Mouse (Mus musculus): ENCODE results near the gene Gm29666.

Gm29666 gene

GRCm38 (mm10) chr15:84919938-84920337 lies at the start of gene Gm29666:
Gene Gm29666, minus strand, starts transcription at chr15:84920038.
- DNase-seq (ENCODE audit: low read depth, low spot score): no peak

GRCm38 (mm10) chr15:84968534-84968933 lies 48.7 kb upstream of the Gm29666 start:
- DNase-seq (ENCODE audit: low read depth, low spot score): no peak

- DNase-seq (ENCODE audit: low read depth, low spot score): peak; percentile 36
Observed at GRCm38 (mm10) chr15:84965575-84966360, 45.9 kb upstream of the Gm29666 start.

- DNase-seq (ENCODE audit: low read depth, low spot score): no peak
Observed at GRCm38 (mm10) chr15:84964771-84965170, 44.9 kb upstream of the Gm29666 start.

- DNase-seq (ENCODE audit: low read depth, low spot score): no peak
Observed at GRCm38 (mm10) chr15:84962518-84962917, 42.7 kb upstream of the Gm29666 start.

- DNase-seq (ENCODE audit: low read depth, low spot score): no peak
Observed at GRCm38 (mm10) chr15:84960692-84961091, 40.9 kb upstream of the Gm29666 start.

- no peak for DNase-seq (ENCODE audit: low read depth, low spot score)
Observed at GRCm38 (mm10) chr15:84959891-84960290, 40.1 kb upstream of the Gm29666 start.

GRCm38 (mm10) chr15:84958331-84958730 lies 38.5 kb upstream of the Gm29666 start:
- no peak for DNase-seq (ENCODE audit: low read depth, low spot score)

- no peak for DNase-seq (ENCODE audit: low read depth, low spot score)
Observed at GRCm38 (mm10) chr15:84957851-84958250, 38.0 kb upstream of the Gm29666 start.

- DNase-seq (ENCODE audit: low read depth, low spot score): no peak
Observed at GRCm38 (mm10) chr15:84953259-84953658, 33.4 kb upstream of the Gm29666 start.

GRCm38 (mm10) chr15:84950053-84950452 lies 30.2 kb upstream of the Gm29666 start:
- no peak for DNase-seq (ENCODE audit: low read depth, low spot score)

GRCm38 (mm10) chr15:84948990-84949389 lies 29.2 kb upstream of the Gm29666 start:
- no peak for DNase-seq (ENCODE audit: low read depth, low spot score)

GRCm38 (mm10) chr15:84944319-84944718 lies 24.5 kb upstream of the Gm29666 start:
- no peak for DNase-seq (ENCODE audit: low read depth, low spot score)

GRCm38 (mm10) chr15:84942647-84943285 lies 22.9 kb upstream of the Gm29666 start:
- no peak for DNase-seq (ENCODE audit: low read depth, low spot score)

GRCm38 (mm10) chr15:84940102-84940501 lies 20.3 kb upstream of the Gm29666 start:
- DNase-seq (ENCODE audit: low read depth, low spot score): no peak

- no peak for DNase-seq (ENCODE audit: low read depth, low spot score)
Observed at GRCm38 (mm10) chr15:84934901-84935300, 15.1 kb upstream of the Gm29666 start.

GRCm38 (mm10) chr15:84932351-84932750 lies 12.5 kb upstream of the Gm29666 start:
- DNase-seq (ENCODE audit: low read depth, low spot score): no peak

- peak; percentile 50 for DNase-seq (ENCODE audit: low read depth, low spot score)
Observed at GRCm38 (mm10) chr15:84925495-84926018, 5.7 kb upstream of the Gm29666 start.

- DNase-seq (ENCODE audit: low read depth, low spot score): no peak
Observed at GRCm38 (mm10) chr15:84924781-84925315, 5.0 kb upstream of the Gm29666 start.

GRCm38 (mm10) chr15:84923508-84924181 lies 3.8 kb upstream of the Gm29666 start:
- no peak for DNase-seq (ENCODE audit: low read depth, low spot score)

- DNase-seq (ENCODE audit: low read depth, low spot score): peak; percentile 100
Observed at GRCm38 (mm10) chr15:84922884-84923507, 3.2 kb upstream of the Gm29666 start, which contains the start of gene Nup50. Gene Nup50, plus strand, starts transcription at chr15:84923411.

Data from A20 (cell line).